Mouse (Mus musculus): Measurements from ENCODE around the gene Zbed6.

Zbed6 gene

DNA sequence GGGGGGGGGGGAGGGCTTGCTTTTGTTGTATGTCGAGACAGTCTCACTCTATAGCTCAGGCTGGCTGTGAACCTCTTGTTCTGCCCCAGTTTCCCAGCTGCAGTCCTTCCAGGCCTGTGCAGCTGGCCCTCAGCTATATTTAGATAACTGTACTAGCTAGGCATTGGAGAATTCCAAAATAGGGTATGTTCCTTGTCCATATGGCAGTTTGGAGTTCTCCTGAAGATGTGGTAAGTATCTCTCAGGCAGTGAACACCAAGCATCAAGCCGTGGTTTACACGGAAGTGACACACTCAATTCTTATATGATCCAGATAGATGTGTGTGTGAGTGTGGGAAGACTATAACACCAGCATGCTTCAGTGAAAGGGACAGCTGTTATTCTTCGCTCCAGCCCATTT lies 2.7 kb upstream of the Zbed6 start:
- DNase-seq (ENCODE audit: low read depth, low spot score): no peak

DNA sequence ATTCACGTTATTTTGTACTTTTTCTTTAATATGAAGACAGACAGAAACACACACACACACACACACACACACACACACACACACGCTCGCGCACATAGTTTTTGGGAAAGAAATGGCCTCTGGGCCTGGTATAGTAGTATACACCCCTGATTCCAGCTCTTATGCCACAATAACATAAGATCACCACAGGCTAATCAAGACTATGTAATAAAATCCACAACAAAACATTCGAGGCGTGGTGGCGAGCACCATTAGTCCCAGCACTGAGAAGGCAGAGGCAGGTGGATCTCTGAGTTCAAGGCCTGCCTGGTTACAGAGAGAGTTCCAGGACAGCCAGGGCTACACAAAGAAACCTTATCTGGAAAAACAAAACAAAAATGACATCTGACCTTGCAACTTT lies 2.3 kb upstream of the Zbed6 start:
- no peak for DNase-seq (ENCODE audit: low read depth, low spot score)

DNA sequence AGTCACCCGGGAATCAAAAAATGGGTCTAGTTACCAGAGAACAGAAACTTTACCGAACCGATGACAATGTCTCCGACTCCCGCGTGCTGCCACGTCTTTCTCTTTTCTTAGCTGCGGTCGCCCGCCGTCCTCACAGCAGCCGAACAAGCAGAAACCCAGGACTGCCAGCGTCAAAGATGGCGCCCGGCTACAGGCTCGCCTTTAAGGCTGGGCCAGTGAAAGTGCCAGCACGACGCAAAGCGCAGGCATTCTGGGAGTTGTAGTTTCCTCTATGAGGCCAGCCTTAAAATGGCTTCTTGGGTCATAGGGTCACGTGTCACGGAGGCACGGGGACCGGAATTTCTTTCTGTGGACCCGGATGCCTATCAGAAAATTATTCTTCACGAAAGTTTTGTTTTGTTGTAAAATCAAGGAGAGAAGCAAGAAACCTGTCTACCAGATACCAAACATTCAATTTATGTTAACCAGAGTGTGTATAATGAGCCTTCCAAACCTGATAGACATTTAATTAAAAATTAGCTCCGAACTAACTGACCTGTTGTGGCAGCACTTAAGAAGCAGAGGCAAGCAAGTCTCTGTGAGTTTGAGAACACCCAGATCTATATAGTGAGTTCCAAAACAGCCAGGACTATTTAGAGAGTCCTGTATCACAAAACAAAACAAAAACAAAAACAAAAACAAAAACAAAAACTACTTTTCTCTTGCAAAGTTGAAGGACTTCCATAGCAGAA lies 683 bp upstream of the Zbed6 start, which contains the start of gene Gm38394:
Gene Gm38394, minus strand, starts transcription at position 116 of the 731 bp plus-strand sequence.
- peak; percentile 97 for DNase-seq (ENCODE audit: low read depth, low spot score)

DNA sequence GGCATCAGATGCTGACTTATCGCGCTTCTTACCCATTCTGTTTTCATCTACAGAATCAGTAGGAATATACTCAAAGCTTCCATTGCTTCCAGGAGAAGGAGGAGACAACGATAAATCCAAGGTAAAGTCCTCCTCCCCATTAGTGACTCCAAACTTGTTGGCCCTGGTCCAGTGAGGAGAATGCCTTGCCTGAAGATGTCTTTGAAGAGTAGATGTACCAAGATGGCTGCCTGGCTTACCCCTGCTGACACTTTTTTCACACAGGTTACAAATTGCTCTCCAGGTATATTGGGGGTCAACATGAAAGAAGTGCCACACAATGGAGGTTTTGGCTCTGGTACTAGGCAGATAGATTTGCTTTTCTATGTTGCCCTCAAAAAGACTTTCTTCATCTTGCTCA lies 1.8 kb downstream of the Zbed6 start:
- no peak for DNase-seq (ENCODE audit: low read depth, low spot score)

DNA sequence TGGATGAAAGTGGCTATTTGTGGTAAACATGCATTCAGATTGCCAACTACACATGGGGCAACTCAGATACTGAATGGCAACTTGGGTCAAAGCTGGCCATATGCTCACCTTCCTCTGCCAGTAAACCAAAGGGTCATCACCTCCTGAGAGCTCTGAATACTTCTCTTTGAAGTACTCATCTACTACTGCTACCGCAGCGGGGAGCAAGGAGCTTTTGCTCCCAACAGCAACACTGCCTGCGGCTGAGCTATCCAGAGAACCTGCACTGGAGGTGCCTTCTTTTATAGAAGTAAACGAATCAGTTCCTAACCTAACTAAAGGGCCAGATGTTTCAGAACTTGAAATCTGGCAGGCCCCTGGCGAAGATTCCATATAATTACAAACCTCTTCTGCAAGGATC lies 3.9 kb downstream of the Zbed6 start:
- no peak for DNase-seq (ENCODE audit: low read depth, low spot score)

DNA sequence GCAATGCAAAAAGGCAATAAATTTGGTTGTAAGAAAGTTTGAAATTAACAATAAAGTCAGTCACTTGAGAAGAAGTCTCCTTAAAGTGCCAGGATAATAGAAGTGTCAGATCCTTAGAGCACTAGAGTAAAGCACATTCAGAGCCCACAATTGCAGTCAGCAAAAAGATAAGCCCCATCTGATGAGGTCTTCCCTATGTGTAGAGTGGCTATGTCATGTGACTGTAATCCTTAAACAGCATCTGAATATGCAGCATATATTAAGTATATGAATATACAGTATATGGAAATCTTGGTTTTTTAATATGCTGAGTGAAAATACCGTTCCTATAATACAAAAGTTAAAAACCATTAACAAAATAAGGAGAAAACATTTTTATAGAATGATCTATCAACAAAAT lies 7.7 kb downstream of the Zbed6 start:
- DNase-seq (ENCODE audit: low read depth, low spot score): no peak

DNA sequence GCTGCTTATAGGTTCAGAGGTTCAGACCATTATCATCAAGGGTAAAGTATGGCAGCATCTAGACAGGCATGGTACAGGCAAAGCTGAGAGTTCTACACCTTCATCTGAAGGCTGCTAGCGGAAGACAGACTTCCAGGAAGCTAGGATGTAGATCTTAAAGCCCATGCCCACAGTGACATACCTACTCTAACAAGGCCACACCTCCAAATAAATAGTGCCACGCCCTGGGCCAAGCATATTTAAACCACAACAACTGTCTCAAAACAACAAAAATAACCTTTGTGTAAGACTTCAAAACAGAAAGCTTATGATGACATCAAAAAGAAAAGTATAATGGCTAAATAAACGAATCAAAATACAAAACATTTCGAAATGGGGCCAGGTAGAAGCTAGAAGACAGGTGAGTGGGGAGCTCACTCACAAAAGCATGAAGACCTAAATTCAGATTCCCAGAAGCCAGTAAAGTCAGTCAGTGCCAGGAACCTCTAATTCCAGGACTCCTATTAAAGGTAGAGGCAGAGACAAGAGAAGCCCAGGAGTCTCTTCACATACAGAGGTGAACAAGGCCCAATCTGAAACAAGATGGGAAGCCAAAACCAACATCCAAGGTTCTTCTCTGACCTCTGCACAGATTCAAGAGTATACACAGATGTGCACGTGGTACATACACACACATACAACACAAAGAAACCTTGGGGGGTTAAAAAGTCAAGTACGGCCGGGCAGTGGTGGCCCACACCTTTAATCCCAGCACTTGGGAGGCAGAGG lies 10.2 kb downstream of the Zbed6 start:
- peak; percentile 11 for DNase-seq (ENCODE audit: low read depth, low spot score)

DNA sequence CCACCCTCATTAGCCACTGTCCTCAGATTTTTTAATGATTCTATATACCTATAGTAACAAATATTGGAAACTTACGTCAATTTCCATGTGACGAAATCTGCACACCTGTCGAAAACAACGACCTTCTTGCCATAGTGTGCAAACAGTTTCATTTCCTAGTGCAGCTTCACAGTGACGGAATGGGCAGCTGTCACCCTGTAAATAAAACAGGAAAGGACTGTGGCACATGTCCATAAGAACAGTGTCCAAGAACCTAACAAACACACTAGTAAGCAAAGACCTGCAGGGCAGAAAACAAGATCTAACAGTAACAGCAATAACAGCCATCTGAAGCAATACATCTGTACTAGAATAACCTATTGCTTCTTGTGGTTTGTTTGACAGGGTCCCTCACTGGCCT lies 15.0 kb downstream of the Zbed6 start:
- no peak for DNase-seq (ENCODE audit: low read depth, low spot score)

DNA sequence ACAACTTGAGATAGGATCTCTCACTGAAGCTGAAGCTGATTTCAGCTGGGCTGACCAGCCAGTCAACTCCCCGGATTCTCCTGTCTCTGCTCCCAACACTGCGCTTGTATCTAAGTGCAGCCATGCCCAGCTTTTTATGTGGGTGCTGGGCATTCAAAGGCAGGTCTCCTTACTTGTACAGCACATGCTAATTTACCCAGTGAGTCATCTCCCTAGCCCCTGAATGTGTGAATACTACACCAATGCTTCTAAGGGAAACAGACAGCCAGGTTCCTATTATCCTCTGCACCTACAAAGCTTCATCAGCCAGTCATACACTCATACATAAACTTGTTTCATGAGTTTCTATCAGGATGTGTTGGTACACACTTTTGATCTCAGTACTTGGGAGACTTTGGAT lies 19.5 kb downstream of the Zbed6 start:
- no peak for DNase-seq (ENCODE audit: low read depth, low spot score)

DNA sequence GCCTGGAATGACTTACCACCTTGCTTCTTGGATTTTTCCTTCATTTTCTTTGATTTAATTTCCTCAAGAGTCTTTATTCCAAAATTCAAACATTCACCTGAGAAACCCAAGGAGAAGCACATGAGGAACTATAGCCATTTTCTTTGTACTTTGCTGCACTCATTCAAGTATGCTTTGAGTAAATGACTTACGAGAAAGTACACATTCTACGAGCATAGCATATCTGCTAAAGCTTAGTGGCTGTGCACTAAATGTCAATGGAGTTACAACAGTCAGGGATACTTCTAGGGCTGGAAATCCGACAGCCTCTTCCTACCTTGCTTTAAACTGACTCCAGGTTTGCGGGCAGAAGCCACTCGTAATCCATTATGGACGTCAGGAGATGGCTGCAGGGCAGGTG lies 22.2 kb downstream of the Zbed6 start:
- no peak for DNase-seq (ENCODE audit: low read depth, low spot score)

DNA sequence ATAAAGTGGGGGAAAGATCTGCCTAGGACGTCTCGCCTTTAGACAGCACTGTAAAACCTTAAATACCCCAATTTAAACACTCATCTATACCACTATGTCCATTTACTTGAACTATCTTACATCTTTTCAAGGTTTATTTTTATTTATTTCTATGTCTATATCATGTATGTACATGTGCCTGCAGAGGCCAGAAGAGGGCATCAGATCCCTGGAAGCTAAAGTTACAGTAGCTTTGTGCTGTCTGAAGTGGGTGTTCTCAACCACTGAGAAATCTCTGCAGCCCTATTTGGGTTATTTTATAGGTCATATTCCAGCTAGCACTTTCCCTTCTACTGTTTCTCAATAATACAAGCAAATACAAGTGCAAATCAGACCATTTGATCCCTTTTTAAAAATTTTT lies 28.5 kb downstream of the Zbed6 start:
- DNase-seq (ENCODE audit: low read depth, low spot score): no peak

DNA sequence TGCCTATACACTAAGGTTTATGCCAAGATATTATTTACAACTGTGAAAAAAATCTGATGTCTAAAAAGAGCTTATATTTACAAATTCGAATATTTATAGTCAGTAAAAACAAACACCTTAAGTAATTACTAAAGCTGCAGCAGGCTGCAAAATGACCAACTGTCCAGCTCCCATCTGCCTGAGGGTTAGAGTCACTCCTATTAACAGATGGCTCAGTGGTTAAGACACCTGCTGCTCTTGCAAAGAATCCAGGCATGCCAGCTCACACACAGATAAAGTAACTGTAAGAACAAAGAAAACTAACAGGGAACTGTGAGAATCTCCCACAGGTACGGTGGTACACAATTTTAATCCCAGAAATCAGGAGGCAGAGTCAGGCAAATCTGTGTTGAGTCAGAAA lies 35.6 kb downstream of the Zbed6 start:
- DNase-seq (ENCODE audit: low read depth, low spot score): no peak

DNA sequence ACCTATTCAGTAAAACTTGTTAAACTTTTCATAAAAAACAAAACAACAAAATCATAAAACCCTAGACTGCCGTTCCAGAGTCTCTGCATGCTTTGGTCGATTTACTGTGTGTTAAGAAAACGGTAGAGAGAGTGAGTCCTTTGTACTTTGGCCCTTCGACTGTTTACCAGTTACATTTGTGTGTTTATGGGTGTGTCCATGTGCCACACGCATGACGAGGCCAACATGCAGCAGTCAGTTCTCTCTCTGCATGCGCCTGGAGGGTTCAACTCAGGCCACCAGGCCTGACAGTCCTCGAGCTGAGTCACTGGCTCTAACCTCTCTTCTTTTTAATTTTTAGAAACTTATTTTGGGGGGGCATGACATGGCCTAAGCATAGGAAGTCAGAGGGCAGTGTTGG lies 42.4 kb downstream of the Zbed6 start:
- DNase-seq (ENCODE audit: low read depth, low spot score): no peak

DNA sequence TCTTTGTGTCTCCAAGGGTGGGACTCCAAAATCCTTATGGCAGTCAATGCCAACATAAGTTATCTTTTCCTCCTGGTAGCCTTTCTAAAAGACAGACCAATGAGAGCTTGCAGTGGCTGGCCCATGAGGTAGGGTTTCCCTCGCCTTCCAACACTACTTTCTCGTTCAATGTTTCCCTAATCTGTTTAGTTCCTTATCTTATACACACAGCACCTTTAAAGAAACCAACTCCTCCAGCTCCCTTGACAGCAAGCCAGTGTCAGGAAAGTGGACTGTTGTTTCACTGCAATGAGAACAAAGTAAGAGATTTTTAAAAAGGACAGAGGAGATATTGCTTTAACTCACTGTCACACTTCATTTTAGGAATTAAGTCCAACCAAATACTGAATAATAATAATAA lies 42.8 kb downstream of the Zbed6 start:
- no peak for DNase-seq (ENCODE audit: low read depth, low spot score)

DNA sequence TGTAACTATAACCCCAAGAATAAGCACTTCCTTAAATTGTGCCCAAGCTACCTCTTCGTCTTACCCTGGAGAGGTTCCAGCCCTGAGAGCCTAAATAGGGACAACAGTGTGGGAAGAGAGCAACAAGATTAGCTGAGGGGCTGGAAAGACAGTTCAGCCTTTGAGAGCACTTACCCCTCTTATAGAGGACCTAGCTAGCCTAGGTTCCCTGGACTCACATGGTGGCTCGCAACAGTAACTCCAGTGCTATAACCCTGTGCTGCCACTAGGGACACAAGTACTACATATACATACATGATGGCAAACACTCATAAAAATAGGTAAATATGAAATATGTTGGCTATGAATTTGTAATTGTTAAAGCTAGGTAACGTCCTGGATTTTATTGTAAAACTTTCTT lies 46.9 kb downstream of the Zbed6 start:
- DNase-seq (ENCODE audit: low read depth, low spot score): peak; percentile 30

DNA sequence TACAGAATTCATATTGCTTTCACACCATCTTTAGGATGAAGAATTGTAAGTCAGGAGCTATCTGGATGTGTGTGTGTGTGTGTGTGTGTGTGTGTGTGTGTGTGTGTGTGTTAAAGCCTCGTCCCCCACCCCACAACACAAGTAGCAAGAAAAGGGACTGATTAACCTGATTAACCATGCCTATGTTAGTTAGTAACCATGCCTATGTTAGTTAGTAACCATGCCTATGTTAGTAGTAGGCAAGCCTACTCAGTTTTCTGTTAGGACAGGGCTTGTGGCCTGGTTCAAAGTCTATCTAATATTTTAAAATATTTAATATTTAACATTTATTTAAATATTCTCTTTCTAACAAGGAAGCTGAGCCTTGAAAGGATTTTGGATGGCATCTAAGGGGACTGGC lies 49.2 kb downstream of the Zbed6 start:
- no peak for DNase-seq (ENCODE audit: low read depth, low spot score)

DNA sequence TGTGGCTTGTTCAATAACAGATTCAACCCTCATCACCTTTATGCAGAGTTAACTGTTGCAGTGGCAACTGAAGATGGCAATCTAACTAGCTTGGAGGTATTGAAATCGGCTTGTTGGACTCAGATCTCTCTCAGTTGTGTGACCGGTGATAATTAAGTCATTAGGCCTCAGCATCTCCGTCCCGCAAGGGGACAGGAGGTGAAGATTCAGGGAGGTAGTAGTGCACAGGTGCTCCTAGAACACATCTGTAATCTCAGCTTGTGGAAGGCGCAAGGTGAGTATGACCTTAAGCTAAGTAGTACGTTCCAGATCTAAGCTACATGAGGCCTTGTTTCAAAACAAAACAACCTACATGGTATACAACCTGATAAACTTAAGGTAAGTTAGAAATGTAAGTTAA lies 50.1 kb downstream of the Zbed6 start:
- DNase-seq (ENCODE audit: low read depth, low spot score): no peak

DNA sequence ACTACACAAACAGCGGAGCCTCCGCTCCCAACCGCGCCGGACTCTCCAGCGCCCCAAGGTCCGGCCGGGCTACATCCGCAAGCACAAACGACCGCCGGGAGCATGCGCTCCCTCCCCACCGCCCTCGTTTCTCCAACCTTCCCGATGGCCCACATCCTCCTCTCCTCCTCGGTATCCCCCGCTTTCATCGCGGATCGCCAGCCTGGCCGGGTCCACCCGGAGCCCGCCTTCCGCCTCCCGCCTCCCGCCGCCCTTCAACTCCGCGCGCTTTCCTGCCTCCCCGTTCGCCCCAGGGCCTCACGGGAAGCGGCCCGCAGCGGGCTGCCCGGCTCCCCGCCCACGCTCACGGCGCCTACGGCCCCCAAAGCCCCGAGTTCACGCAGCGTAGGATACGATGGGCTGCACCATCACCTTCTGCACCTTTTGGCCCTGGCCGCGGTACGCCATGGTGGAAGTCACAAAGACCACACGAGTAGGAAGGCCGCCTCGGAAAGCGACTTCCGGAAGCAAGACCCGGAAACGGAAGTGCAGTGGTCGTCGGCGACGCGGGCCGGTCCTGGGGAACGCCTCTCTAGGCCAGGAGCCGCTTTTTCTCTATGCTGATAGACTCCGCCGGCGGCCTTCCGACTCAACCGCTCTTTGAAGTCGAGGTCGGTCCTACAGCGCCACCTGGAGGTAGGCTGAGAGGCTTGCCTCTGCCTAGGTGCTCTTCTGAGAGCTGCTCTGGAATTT lies 50.7 kb downstream of the Zbed6 start, which contains the start of gene Snrpe:
Gene Snrpe, minus strand, starts transcription at position 521 of the 732 bp plus-strand sequence.
- peak; percentile 98 for DNase-seq (ENCODE audit: low read depth, low spot score)
